Mouse (Mus musculus) B cell, adult 62 days (primary cell): ENCODE measurements around the gene Ints3. TPM values are rescaled to one million over a fixed set of nuclear protein-coding genes. Genes with fewer than 3 reads are reported as not detected.

Source experiments
- total RNA-seq: library from RNA; stranded (reverse); gene quantifications from 4 replicates; pipeline ENCODE4 v1.2.4, GENCODE M21; 2023

Gene Ints3
- total RNA-seq = 50.2 to 54.0 TPM (median 52.5 TPM) in 4 replicates

GRCm38 (mm10) chr3:90433381-90434020 is at the start of gene Ints3:
Gene Ints3, minus strand, starts transcription at chr3:90433622.

GRCm38 (mm10) chr3:90475831-90476611 is 42.6 kb upstream of the Ints3 start, which contains the start of gene Ilf2:
Gene Ilf2, plus strand, starts transcription at chr3:90476126.

GRCm38 (mm10) chr3:90465686-90466310 is 32.4 kb upstream of the Ints3 start, which contains the start of gene Npr1:
Gene Npr1, minus strand, starts transcription at chr3:90465866.

GRCm38 (mm10) chr3:90389511-90390490 is 43.6 kb downstream of the Ints3 start, which contains the start of gene Slc27a3:
Gene Slc27a3, minus strand, starts transcription at chr3:90389938.

Other genes starting within 250 kb of the Ints3 start
- 9,520 to 10,422 TPM (median 10,240 TPM) in 4 replicates for gene Rps27, start 220.0 kb downstream of the Ints3 start, total RNA-seq
- gene Rab13, start 219.9 kb downstream of the Ints3 start, total RNA-seq = 0.72 to 0.92 TPM in 2 of 4 replicates, not detected in the others
- gene Jtb, start 202.0 kb downstream of the Ints3 start, total RNA-seq = 83.4 to 92.8 TPM (median 90.6 TPM) in 4 replicates
- gene Creb3l4, start 190.1 kb downstream of the Ints3 start, total RNA-seq = not detected in 4 replicates
- 25.9 to 33.1 TPM (median 28.9 TPM) in 4 replicates for gene Slc39a1, start 185.4 kb downstream of the Ints3 start, total RNA-seq
- gene Crtc2, start 179.5 kb downstream of the Ints3 start, total RNA-seq = 187 to 216 TPM (median 200 TPM) in 4 replicates
- 174 to 184 TPM (median 178 TPM) in 4 replicates for gene Dennd4b, start 168.4 kb downstream of the Ints3 start, total RNA-seq
- 124 to 137 TPM (median 130 TPM) in 4 replicates for gene Gatad2b, start 140.4 kb downstream of the Ints3 start, total RNA-seq
- 0.91 to 1.4 TPM (median 1.1 TPM) in 4 replicates for gene Slc27a3, start 43.7 kb downstream of the Ints3 start, total RNA-seq
- not detected in 4 replicates for gene Npr1, start 32.2 kb upstream of the Ints3 start, total RNA-seq
- 92.2 to 99.3 TPM (median 93.2 TPM) in 4 replicates for gene Ilf2, start 42.5 kb upstream of the Ints3 start, total RNA-seq
- gene Snapin, start 57.4 kb upstream of the Ints3 start, total RNA-seq = 56.1 to 60.1 TPM (median 57.1 TPM) in 4 replicates
- 193 to 200 TPM (median 196 TPM) in 4 replicates for gene Chtop, start 75.9 kb upstream of the Ints3 start, total RNA-seq
- 0.95 to 1.3 TPM in 2 of 4 replicates, not detected in the others for gene S100a1, start 80.8 kb upstream of the Ints3 start, total RNA-seq
- gene S100a13, start 80.8 kb upstream of the Ints3 start, total RNA-seq = 14.6 to 23.9 TPM (median 17.6 TPM) in 4 replicates
- 0.44 TPM in 1 of 4 replicates, not detected in the others for gene S100a14, start 93.2 kb upstream of the Ints3 start, total RNA-seq
- not detected in 4 replicates for gene S100a16, start 103.6 kb upstream of the Ints3 start, total RNA-seq
- 2.2 TPM in 1 of 4 replicates, not detected in the others for gene S100a3, start 127.0 kb upstream of the Ints3 start, total RNA-seq
- gene S100a2, start 156.6 kb upstream of the Ints3 start, total RNA-seq = not detected in 4 replicates
- gene Gm42674, start 168.3 kb upstream of the Ints3 start, total RNA-seq = not detected in 4 replicates
- gene S100a4, start 170.1 kb upstream of the Ints3 start, total RNA-seq = 48.5 to 75.1 TPM (median 62.5 TPM) in 4 replicates
- 3.9 to 4.7 TPM (median 4.0 TPM) in 3 of 4 replicates, not detected in the other for gene S100a5, start 174.9 kb upstream of the Ints3 start, total RNA-seq
- 71.2 to 102 TPM (median 82.5 TPM) in 4 replicates for gene S100a6, start 179.3 kb upstream of the Ints3 start, total RNA-seq
- 0.46 TPM in 1 of 4 replicates, not detected in the others for gene S100a7a, start 220.4 kb upstream of the Ints3 start, total RNA-seq
- gene S100a8, start 235.4 kb upstream of the Ints3 start, total RNA-seq = 5.7 to 11.2 TPM (median 8.4 TPM) in 4 replicates